Mouse (Mus musculus): ENCODE data around the gene Mgam.
"Not testable (repeated sequence)": the region's sequence is repeated elsewhere in the genome, so short reads cannot be mapped to it uniquely, and the experiment has no call there.

The Mgam gene

GRCm38 (mm10) chr6:40628406-40629000 lies at the start of gene Mgam:
Gene Mgam, plus strand, starts transcription at chr6:40628831.
- DNase-seq (ENCODE audit: low spot score): no peak

GRCm38 (mm10) chr6:40584336-40584735 lies 44.3 kb upstream of the Mgam start:
- no peak for DNase-seq (ENCODE audit: low spot score)

GRCm38 (mm10) chr6:40585645-40586044 lies 43.0 kb upstream of the Mgam start, which contains the start of gene Clec5a:
Gene Clec5a, minus strand, starts transcription at chr6:40585821.
- DNase-seq (ENCODE audit: low spot score): no peak

GRCm38 (mm10) chr6:40588346-40588745 lies 40.3 kb upstream of the Mgam start:
- no peak for DNase-seq (ENCODE audit: low spot score)

GRCm38 (mm10) chr6:40594804-40595550 lies 33.7 kb upstream of the Mgam start:
- DNase-seq (ENCODE audit: low spot score): no peak

- DNase-seq (ENCODE audit: low spot score): not testable (repeated sequence)
These were observed 30.1 kb upstream of the Mgam start for GRCm38 (mm10) chr6:40598546-40598945.

- DNase-seq (ENCODE audit: low spot score): peak; percentile 66
These were observed 21.2 kb upstream of the Mgam start for GRCm38 (mm10) chr6:40607431-40607830.

- peak; percentile 32 for DNase-seq (ENCODE audit: low spot score)
These were observed 18.4 kb upstream of the Mgam start for GRCm38 (mm10) chr6:40610244-40610643.

- DNase-seq (ENCODE audit: low spot score): no peak
These were observed 15.3 kb upstream of the Mgam start, which contains the start of gene Tas2r138 for GRCm38 (mm10) chr6:40613260-40613852. Gene Tas2r138, minus strand, starts transcription at chr6:40613310.

- DNase-seq (ENCODE audit: low spot score): peak; percentile 56
These were observed 10.7 kb upstream of the Mgam start for GRCm38 (mm10) chr6:40617965-40618364.

- no peak for DNase-seq (ENCODE audit: low spot score)
These were observed 2.5 kb upstream of the Mgam start for GRCm38 (mm10) chr6:40626111-40626510.

- DNase-seq (ENCODE audit: low spot score): no peak
These were observed 6.0 kb downstream of the Mgam start for GRCm38 (mm10) chr6:40634640-40635071.

GRCm38 (mm10) chr6:40635559-40635958 lies 6.9 kb downstream of the Mgam start:
- DNase-seq (ENCODE audit: low spot score): no peak

GRCm38 (mm10) chr6:40637755-40638154 lies 9.1 kb downstream of the Mgam start:
- no peak for DNase-seq (ENCODE audit: low spot score)

GRCm38 (mm10) chr6:40640710-40641538 lies 12.3 kb downstream of the Mgam start:
- no peak for DNase-seq (ENCODE audit: low spot score)

- DNase-seq (ENCODE audit: low spot score): no peak
These were observed 17.1 kb downstream of the Mgam start for GRCm38 (mm10) chr6:40645701-40646100.

- DNase-seq (ENCODE audit: low spot score): no peak
These were observed 22.3 kb downstream of the Mgam start for GRCm38 (mm10) chr6:40650953-40651352.

GRCm38 (mm10) chr6:40660930-40661329 lies 32.3 kb downstream of the Mgam start:
- DNase-seq (ENCODE audit: low spot score): no peak

GRCm38 (mm10) chr6:40689180-40689579 lies 60.5 kb downstream of the Mgam start:
- DNase-seq (ENCODE audit: low spot score): peak; percentile 74

- DNase-seq (ENCODE audit: low spot score): not testable (repeated sequence)
These were observed 63.4 kb downstream of the Mgam start for GRCm38 (mm10) chr6:40692007-40692406.

GRCm38 (mm10) chr6:40713494-40713893 lies 84.9 kb downstream of the Mgam start:
- DNase-seq (ENCODE audit: low spot score): not testable (repeated sequence)

GRCm38 (mm10) chr6:40715705-40716104 lies 87.1 kb downstream of the Mgam start:
- no peak for DNase-seq (ENCODE audit: low spot score)

Measured in layer of hippocampus, adult 11-12 months (tissue).